Mouse (Mus musculus): ENCODE data around the gene Sox30. TPM values are rescaled to one million over a fixed set of nuclear protein-coding genes. Genes with fewer than 3 reads are reported as not detected.

Sox30 gene
- total RNA-seq, 1 experiment: 0.04 TPM

DNA sequence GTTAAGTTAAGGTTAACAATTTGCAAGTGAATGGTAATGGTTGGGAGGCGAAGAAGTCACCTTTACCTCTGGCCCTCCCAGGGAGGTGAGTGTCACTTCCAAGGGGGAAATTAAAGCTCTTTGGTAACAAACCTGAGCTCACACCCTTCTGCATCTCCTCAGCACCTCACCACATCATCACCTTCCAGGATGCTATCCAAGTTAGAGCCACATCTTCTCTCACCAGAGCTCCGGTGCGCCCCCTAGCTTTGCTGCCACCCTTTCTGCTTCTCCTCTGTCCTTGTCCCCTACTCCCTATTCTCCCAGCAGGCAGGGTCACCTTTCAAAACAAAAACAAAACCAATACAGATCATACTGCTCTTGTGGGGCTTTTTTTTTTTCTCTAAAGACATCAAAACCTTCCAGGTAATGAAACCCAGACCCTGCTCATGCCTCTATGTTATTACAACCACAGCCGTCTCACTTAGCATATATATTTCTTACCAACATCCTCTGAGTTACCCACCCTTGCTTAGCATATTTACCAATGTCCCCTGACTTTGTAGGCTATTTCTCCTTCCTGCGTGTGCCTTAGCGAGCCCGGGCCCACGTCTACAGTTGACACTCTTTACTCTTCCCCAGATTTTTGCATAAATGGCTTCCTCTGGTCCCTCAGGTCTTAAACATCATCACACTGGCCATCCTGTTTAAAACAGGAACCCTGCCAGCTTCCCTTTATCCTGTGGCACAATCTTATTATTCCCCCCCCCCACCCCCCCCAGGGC, 80.0 kb downstream of the Sox30 start:
- peaks cover 11 to 20% of the 10 kb centered on the region in 2 experiments for H3K4me1 ChIP-seq (ENCODE audit: control insufficient read depth in 2 of 2, insufficient read depth in 2 of 2, low read length in 2 of 2, poor library complexity in 1 of 2)
- DNase-seq (ENCODE audit: low read depth, low spot score): no peak
- peaks cover 7% of the 10 kb centered on the region for H3K36me3 ChIP-seq (ENCODE audit: control insufficient read depth, insufficient read depth, low read length, poor library complexity, severe bottlenecking)
- TF ChIP-seq ZNF384 (IDR thresholded peaks at IDR 0.05; ENCODE audit: low read depth, low read length) (no peak), CHD2 (IDR thresholded peaks at IDR 0.05; ENCODE audit: low read depth, low read length) (no peak), ZC3H11A (IDR thresholded peaks at IDR 0.05; ENCODE audit: borderline replicate concordance, low read depth, low read length) (no peak), HCFC1 (IDR thresholded peaks at IDR 0.05; ENCODE audit: borderline replicate concordance, insufficient read depth, low read length) (no peak), MAFK (IDR thresholded peaks at IDR 0.05; ENCODE audit: insufficient read depth, low read depth, low read length) (no peak)
- H3K4me3 ChIP-seq (ENCODE audit: insufficient read depth in 1 of 2, low read depth in 1 of 2, low read length in 2 of 2, poor library complexity in 1 of 2, severe bottlenecking in 1 of 2): no peak overlapping the region
- H3K9ac ChIP-seq (ENCODE audit: insufficient read depth, low read depth, low read length, poor library complexity, severe bottlenecking): no peak overlapping the region
- in situ Hi-C loops (cut with MboI; ENCODE audit: low sequenced_read_pairs in 2 of 2, unreplicated experiment in 2 of 2): no loop called here
- no peak overlapping the region; the same call in 1 of the 2 replicates for H3K27ac ChIP-seq (ENCODE audit: insufficient read depth, low read depth, low read length, poor library complexity, severe bottlenecking)
- H3K9me3 ChIP-seq (ENCODE audit: control insufficient read depth, insufficient read depth, low read depth, low read length): no peaks in the 10 kb centered on the region

DNA sequence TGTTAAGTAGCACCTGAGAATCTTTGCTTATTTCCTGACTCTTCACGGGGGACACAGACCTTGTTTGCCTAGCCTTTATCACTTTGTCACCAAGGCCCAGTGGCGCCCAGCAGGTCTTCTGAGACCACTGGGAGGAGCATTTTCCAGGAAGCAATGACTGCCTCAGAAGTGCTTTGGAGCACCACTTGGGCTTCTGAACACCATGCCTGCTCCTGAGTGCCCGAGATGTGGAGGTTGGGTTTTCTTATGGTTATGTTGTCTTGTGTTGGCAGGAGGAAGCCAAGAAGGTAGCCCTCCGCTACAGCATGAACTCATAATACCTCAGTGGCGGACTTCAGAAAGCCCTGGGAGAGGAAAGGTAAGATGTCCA, 80.5 kb downstream of the Sox30 start:
- DNase-seq (ENCODE audit: low read depth, low spot score): no peak
- no peak overlapping the region for H3K9ac ChIP-seq (ENCODE audit: insufficient read depth, low read depth, low read length, poor library complexity, severe bottlenecking)
- no peak overlapping the region for H3K4me3 ChIP-seq (ENCODE audit: insufficient read depth in 1 of 2, low read depth in 1 of 2, low read length in 2 of 2, poor library complexity in 1 of 2, severe bottlenecking in 1 of 2)
- H3K4me1 ChIP-seq (ENCODE audit: control insufficient read depth in 2 of 2, insufficient read depth in 2 of 2, low read length in 2 of 2, poor library complexity in 1 of 2): peaks cover 11 to 25% of the 10 kb centered on the region in 2 experiments
- H3K36me3 ChIP-seq (ENCODE audit: control insufficient read depth, insufficient read depth, low read length, poor library complexity, severe bottlenecking): peaks cover 7% of the 10 kb centered on the region
- no peaks in the 10 kb centered on the region for H3K9me3 ChIP-seq (ENCODE audit: control insufficient read depth, insufficient read depth, low read depth, low read length)
- in situ Hi-C loops (cut with MboI; ENCODE audit: low sequenced_read_pairs in 2 of 2, unreplicated experiment in 2 of 2): no loop called here
- H3K27ac ChIP-seq (ENCODE audit: insufficient read depth, low read depth, low read length, poor library complexity, severe bottlenecking): no peak overlapping the region
- TF ChIP-seq ZNF384 (IDR thresholded peaks at IDR 0.05; ENCODE audit: low read depth, low read length) (no peak), CHD2 (IDR thresholded peaks at IDR 0.05; ENCODE audit: low read depth, low read length) (no peak), MAFK (IDR thresholded peaks at IDR 0.05; ENCODE audit: insufficient read depth, low read depth, low read length) (no peak), HCFC1 (IDR thresholded peaks at IDR 0.05; ENCODE audit: borderline replicate concordance, insufficient read depth, low read length) (no peak), ZC3H11A (IDR thresholded peaks at IDR 0.05; ENCODE audit: borderline replicate concordance, low read depth, low read length) (no peak)

DNA sequence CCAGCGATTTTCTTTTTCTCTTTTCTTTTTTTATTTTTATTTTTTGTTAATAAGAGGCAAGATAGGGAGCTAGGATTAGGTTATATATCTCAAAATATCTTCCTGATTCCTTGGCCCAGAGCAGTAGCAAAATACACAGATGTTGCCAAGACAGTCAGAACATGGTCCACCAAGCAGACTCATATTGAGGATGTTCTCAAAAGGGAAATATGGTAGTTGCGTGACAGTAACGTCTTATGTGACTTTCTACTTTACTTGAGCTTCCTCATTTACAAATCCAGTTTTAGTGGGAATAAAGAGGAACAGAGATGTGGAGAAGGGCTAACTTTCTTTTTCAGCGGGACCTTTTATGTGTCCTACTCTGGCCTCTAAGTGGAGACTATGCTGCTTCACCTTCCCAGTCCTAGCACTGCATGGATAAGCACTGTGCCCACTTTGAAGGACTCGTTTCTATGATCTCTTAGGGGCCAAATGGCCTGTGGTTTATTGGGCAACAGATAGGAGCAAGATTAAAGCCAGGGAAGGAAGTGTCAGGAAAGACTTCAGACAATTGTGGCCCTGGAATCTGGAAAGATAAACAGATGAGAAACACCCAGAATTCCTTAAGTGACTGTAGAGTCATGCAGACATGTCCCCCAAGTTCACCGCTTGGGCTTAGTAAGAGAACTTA, 81.8 kb downstream of the Sox30 start:
- in situ Hi-C loops (cut with MboI; ENCODE audit: low sequenced_read_pairs in 2 of 2, unreplicated experiment in 2 of 2): no loop called here
- no peaks in the 10 kb centered on the region for H3K9me3 ChIP-seq (ENCODE audit: control insufficient read depth, insufficient read depth, low read depth, low read length)

DNA sequence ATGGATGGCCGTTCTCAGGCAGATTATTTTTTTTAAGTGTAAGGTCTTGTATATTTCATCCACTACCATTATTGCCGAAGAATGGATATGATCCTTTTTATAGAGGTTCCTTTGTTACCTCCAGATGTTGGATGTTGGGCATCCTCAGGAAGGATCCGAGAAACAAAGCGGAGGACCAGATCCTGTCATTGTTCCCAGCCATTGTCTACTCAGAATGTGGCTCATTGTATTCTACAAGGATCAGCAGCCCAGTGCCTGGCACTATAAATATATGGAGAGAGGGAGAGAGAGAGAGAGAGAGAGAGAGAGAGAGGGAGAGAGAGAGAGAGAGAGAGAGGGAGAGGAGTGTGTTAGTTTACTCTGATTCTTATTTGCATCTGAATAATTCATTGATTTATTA, 82.5 kb downstream of the Sox30 start:
- peaks cover 14 to 34% of the 10 kb centered on the region in 2 experiments for H3K4me1 ChIP-seq (ENCODE audit: control insufficient read depth in 2 of 2, insufficient read depth in 2 of 2, low read length in 2 of 2, poor library complexity in 1 of 2)
- no peak for TF ChIP-seq ZNF384 (IDR thresholded peaks at IDR 0.05; ENCODE audit: low read depth, low read length)
- TF ChIP-seq CHD2 (IDR thresholded peaks at IDR 0.05; ENCODE audit: low read depth, low read length): no peak
- TF ChIP-seq MAFK (IDR thresholded peaks at IDR 0.05; ENCODE audit: insufficient read depth, low read depth, low read length): no peak
- TF ChIP-seq HCFC1 (IDR thresholded peaks at IDR 0.05; ENCODE audit: borderline replicate concordance, insufficient read depth, low read length): no peak
- no peak for TF ChIP-seq ZC3H11A (IDR thresholded peaks at IDR 0.05; ENCODE audit: borderline replicate concordance, low read depth, low read length)
- H3K27ac ChIP-seq (ENCODE audit: insufficient read depth, low read depth, low read length, poor library complexity, severe bottlenecking): no peak overlapping the region
- in situ Hi-C loops (cut with MboI; ENCODE audit: low sequenced_read_pairs in 2 of 2, unreplicated experiment in 2 of 2): no loop called here
- H3K4me3 ChIP-seq (ENCODE audit: insufficient read depth in 1 of 2, low read depth in 1 of 2, low read length in 2 of 2, poor library complexity in 1 of 2, severe bottlenecking in 1 of 2): no peak overlapping the region
- no peak overlapping the region for H3K9ac ChIP-seq (ENCODE audit: insufficient read depth, low read depth, low read length, poor library complexity, severe bottlenecking)
- no peak for DNase-seq (ENCODE audit: low read depth, low spot score)
- no peaks in the 10 kb centered on the region for H3K9me3 ChIP-seq (ENCODE audit: control insufficient read depth, insufficient read depth, low read depth, low read length)
- H3K36me3 ChIP-seq (ENCODE audit: control insufficient read depth, insufficient read depth, low read length, poor library complexity, severe bottlenecking): peaks cover 9% of the 10 kb centered on the region

More for the DNA sequence above, 81.8 kb downstream of the Sox30 start:
- H3K36me3 ChIP-seq (ENCODE audit: control insufficient read depth, insufficient read depth, low read length, poor library complexity, severe bottlenecking): peaks cover 9% of the 10 kb centered on the region
- H3K27ac ChIP-seq (ENCODE audit: insufficient read depth, low read depth, low read length, poor library complexity, severe bottlenecking): no peak overlapping the region
- peaks cover 11 to 30% of the 10 kb centered on the region in 2 experiments for H3K4me1 ChIP-seq (ENCODE audit: control insufficient read depth in 2 of 2, insufficient read depth in 2 of 2, low read length in 2 of 2, poor library complexity in 1 of 2)
- no peak for TF ChIP-seq ZNF384 (IDR thresholded peaks at IDR 0.05; ENCODE audit: low read depth, low read length)
- TF ChIP-seq CHD2 (IDR thresholded peaks at IDR 0.05; ENCODE audit: low read depth, low read length): no peak
- no peak for TF ChIP-seq HCFC1 (IDR thresholded peaks at IDR 0.05; ENCODE audit: borderline replicate concordance, insufficient read depth, low read length)
- no peak for TF ChIP-seq MAFK (IDR thresholded peaks at IDR 0.05; ENCODE audit: insufficient read depth, low read depth, low read length)
- TF ChIP-seq ZC3H11A (IDR thresholded peaks at IDR 0.05; ENCODE audit: borderline replicate concordance, low read depth, low read length): no peak
- no peak overlapping the region for H3K9ac ChIP-seq (ENCODE audit: insufficient read depth, low read depth, low read length, poor library complexity, severe bottlenecking)
- DNase-seq (ENCODE audit: low read depth, low spot score): no peak
- no peak overlapping the region for H3K4me3 ChIP-seq (ENCODE audit: insufficient read depth in 1 of 2, low read depth in 1 of 2, low read length in 2 of 2, poor library complexity in 1 of 2, severe bottlenecking in 1 of 2)

Data from ES-E14 (cell line).